Mouse (Mus musculus): Measurements from ENCODE around the gene H2afj.
"Not testable (repeated sequence)": the region's sequence is repeated elsewhere in the genome, so short reads cannot be mapped to it uniquely, and the experiment has no call there.

GRCm38 (mm10) chr6:136797874-136798693, 10.0 kb upstream of the H2afj start:
- TF ChIP-seq POLR2A (IDR thresholded peaks at IDR 0.05; ENCODE audit: low read depth, low read length); CTCF (conservative IDR thresholded peaks at IDR 0.05; ENCODE audit: insufficient read depth, insufficient read length, low read depth, low read length): not testable (repeated sequence)
